Mouse (Mus musculus) CH12.LX (cell line): ENCODE data around the gene Slc17a9. TPM values are rescaled to one million over a fixed set of nuclear protein-coding genes. Genes with fewer than 3 reads are reported as not detected.

Experiments used
- DNase-seq: peaks from one replicate; pipeline ENCODE4 v3.0.0-alpha.2; 2013; ENCODE audit errors: extremely low read depth
- H3K27ac ChIP-seq: 2 replicates; pipeline ENCODE4 v1.5.1; 2012; ENCODE audit warnings: low read depth, mild to moderate bottlenecking, control low read depth, moderate library complexity; ENCODE audit not compliant: insufficient read depth
- H3K27me3 ChIP-seq: replicated peaks from 2 replicates; pipeline ENCODE3; 2012; ENCODE audit warnings: inconsistent platforms
- H3K36me3 ChIP-seq, 2 experiments: replicated peaks in 1 of 2; 2 replicates each; pipeline versions ENCODE3 to v1.6.1; 2012; ENCODE audit warnings: inconsistent platforms in 1 of 2, low read length in 1 of 2, mild to moderate bottlenecking in 1 of 2, mixed read lengths in 1 of 2, moderate library complexity in 1 of 2; ENCODE audit not compliant: control insufficient read depth in 1 of 2, insufficient read depth in 1 of 2
- H3K4me1 ChIP-seq, 2 experiments: 2 replicates each; pipeline ENCODE4 v1.6.1; 2012; ENCODE audit warnings: inconsistent platforms in 1 of 2, moderate library complexity in 1 of 2; ENCODE audit not compliant: insufficient read depth in 2 of 2, control insufficient read depth in 1 of 2
- H3K4me2 ChIP-seq: 2 replicates; pipeline ENCODE4 v1.6.1; 2012; ENCODE audit warnings: low read depth, mild to moderate bottlenecking, control low read depth; ENCODE audit not compliant: poor library complexity, insufficient read depth, severe bottlenecking
- H3K4me3 ChIP-seq, 3 experiments: fragments of 150-350 bp in 1 of 3; sonication (generic) in 1 of 3; replicated peaks in 1 of 3; 2 replicates each; pipeline versions ENCODE3 to v1.5.1; 2011 to 2012; ENCODE audit warnings: low read depth in 2 of 3, low read length in 2 of 3, mild to moderate bottlenecking in 2 of 3, moderate library complexity in 2 of 3, control low read depth in 1 of 3, improper control_type of control experiment in 1 of 3, inconsistent platforms in 1 of 3, mixed read lengths in 1 of 3; ENCODE audit not compliant: poor library complexity in 1 of 3
- H3K79me2 ChIP-seq: replicated peaks from 2 replicates; pipeline ENCODE4 v1.6.1; 2012; ENCODE audit warnings: mild to moderate bottlenecking, moderate library complexity; ENCODE audit not compliant: control insufficient read depth, poor library complexity, insufficient read depth, severe bottlenecking; ENCODE audit errors: extremely low read depth
- H3K9ac ChIP-seq: 2 replicates; pipeline ENCODE4 v1.6.1; 2012; ENCODE audit warnings: low read depth, mild to moderate bottlenecking, control low read depth, moderate library complexity; ENCODE audit not compliant: insufficient read depth
- H3K9me3 ChIP-seq: replicated peaks from 2 replicates; pipeline ENCODE3; 2012; ENCODE audit warnings: low read length, inconsistent platforms, mixed read lengths
- BHLHE40 ChIP-seq: IDR thresholded peaks from 2 replicates; pipeline ENCODE4 v1.6.1; 2011; ENCODE audit warnings: mild to moderate bottlenecking, low read depth, low read length, improper control_type of control experiment
- CHD1 ChIP-seq: IDR thresholded peaks from 2 replicates; pipeline ENCODE4 v1.6.1; 2012; ENCODE audit warnings: low read depth, low read length, improper control_type of control experiment, inconsistent platforms
- CHD2 ChIP-seq: IDR thresholded peaks from 2 replicates; pipeline ENCODE4 v1.6.1; 2011; ENCODE audit warnings: low read length, improper control_type of control experiment
- CTCF ChIP-seq, 2 experiments: IDR thresholded peaks in 1 of 2; conservative IDR thresholded peaks in 1 of 2; 2 replicates each; pipeline ENCODE4 v1.5.1; 2011 to 2012; ENCODE audit warnings: low read depth in 2 of 2, low read length in 2 of 2, improper control_type of control experiment in 1 of 2, inconsistent platforms in 1 of 2, mild to moderate bottlenecking in 1 of 2, moderate library complexity in 1 of 2
- E2F4 ChIP-seq: IDR thresholded peaks from 2 replicates; pipeline ENCODE4 v1.6.1; 2011; ENCODE audit warnings: low read depth, low read length, improper control_type of control experiment; ENCODE audit not compliant: insufficient replicate concordance
- ELF1 ChIP-seq: IDR thresholded peaks from 2 replicates; pipeline ENCODE4 v1.6.1; 2014; ENCODE audit warnings: low read depth, mild to moderate bottlenecking, inconsistent platforms, low read length, improper control_type of control experiment
- EP300 ChIP-seq: IDR thresholded peaks from 2 replicates; pipeline ENCODE4 v1.6.1; 2011; ENCODE audit warnings: low read length, improper control_type of control experiment
- ETS1 ChIP-seq: conservative IDR thresholded peaks from 2 replicates; pipeline ENCODE4 v1.6.1; 2012; ENCODE audit warnings: low read depth, mild to moderate bottlenecking, inconsistent platforms, low read length, improper control_type of control experiment, moderate library complexity
- HCFC1 ChIP-seq: IDR thresholded peaks from 2 replicates; pipeline ENCODE4 v1.6.1; 2012; ENCODE audit warnings: low read depth, mild to moderate bottlenecking, inconsistent platforms, low read length, improper control_type of control experiment
- IRF4 ChIP-seq: IDR thresholded peaks from 2 replicates; pipeline ENCODE4 v1.6.1; 2014; ENCODE audit warnings: low read depth, mild to moderate bottlenecking, inconsistent platforms, low read length, improper control_type of control experiment
- JUN ChIP-seq: IDR thresholded peaks from 2 replicates; pipeline ENCODE4 v1.6.1; 2011; ENCODE audit warnings: low read depth, mild to moderate bottlenecking, low read length, improper control_type of control experiment, moderate library complexity; ENCODE audit not compliant: insufficient read depth
- JUND ChIP-seq: conservative IDR thresholded peaks from 2 replicates; pipeline ENCODE4 v1.6.1; 2011; ENCODE audit warnings: low read depth, low read length, improper control_type of control experiment
- KAT2A ChIP-seq: IDR thresholded peaks from 2 replicates; pipeline ENCODE4 v1.6.1; 2012; ENCODE audit warnings: low read length, improper control_type of control experiment, inconsistent platforms; ENCODE audit not compliant: insufficient replicate concordance
- MAFK ChIP-seq: IDR thresholded peaks from 2 replicates; pipeline ENCODE4 v1.6.1; 2011; ENCODE audit warnings: low read length, improper control_type of control experiment; ENCODE audit not compliant: insufficient replicate concordance
- MAZ ChIP-seq: IDR thresholded peaks from 2 replicates; pipeline ENCODE4 v1.6.1; 2012; ENCODE audit warnings: low read depth, mild to moderate bottlenecking, inconsistent platforms, low read length, improper control_type of control experiment, moderate library complexity
- MEF2A ChIP-seq: IDR thresholded peaks from 2 replicates; pipeline ENCODE4 v1.6.1; 2014; ENCODE audit warnings: low read depth, mild to moderate bottlenecking, inconsistent platforms, low read length, improper control_type of control experiment, borderline replicate concordance
- MXI1 ChIP-seq: IDR thresholded peaks from 2 replicates; pipeline ENCODE4 v1.6.1; 2011; ENCODE audit warnings: mild to moderate bottlenecking, low read depth, low read length, improper control_type of control experiment
- MYC ChIP-seq: IDR thresholded peaks from 2 replicates; pipeline ENCODE4 v1.6.1; 2011; ENCODE audit warnings: low read depth, mild to moderate bottlenecking, improper control_type of control experiment, low read length
- NELFE ChIP-seq: IDR thresholded peaks from 2 replicates; pipeline ENCODE4 v1.6.1; 2011; ENCODE audit warnings: low read depth, low read length, improper control_type of control experiment
- PAX5 ChIP-seq: IDR thresholded peaks from 2 replicates; pipeline ENCODE4 v1.6.1; 2012; ENCODE audit warnings: low read length, inconsistent platforms, mixed read lengths
- POLR2A ChIP-seq: IDR thresholded peaks from 2 replicates; pipeline ENCODE4 v1.6.1; 2011; ENCODE audit warnings: low read depth, mild to moderate bottlenecking, improper control_type of control experiment, low read length
- POLR2AphosphoS2 ChIP-seq: IDR thresholded peaks from 2 replicates; pipeline ENCODE4 v1.6.1; 2011; ENCODE audit warnings: low read depth, low read length, improper control_type of control experiment
- RAD21 ChIP-seq: IDR thresholded peaks from 2 replicates; pipeline ENCODE4 v1.6.1; 2011; ENCODE audit warnings: low read depth, mild to moderate bottlenecking, low read length, improper control_type of control experiment, moderate library complexity
- SIN3A ChIP-seq: IDR thresholded peaks from 2 replicates; pipeline ENCODE4 v1.6.1; 2012; ENCODE audit warnings: low read length, improper control_type of control experiment, inconsistent platforms
- SMC3 ChIP-seq: IDR thresholded peaks from 2 replicates; pipeline ENCODE4 v1.6.1; 2011; ENCODE audit warnings: low read depth, low read length, improper control_type of control experiment
- TBP ChIP-seq: conservative IDR thresholded peaks from 2 replicates; pipeline ENCODE4 v1.6.1; 2011; ENCODE audit warnings: low read depth, low read length, improper control_type of control experiment
- UBTF ChIP-seq: IDR thresholded peaks from 2 replicates; pipeline ENCODE4 v1.6.1; 2012; ENCODE audit warnings: low read depth, mild to moderate bottlenecking, inconsistent platforms, low read length, improper control_type of control experiment, moderate library complexity
- USF1 ChIP-seq: IDR thresholded peaks from 2 replicates; pipeline ENCODE4 v1.6.1; 2014; ENCODE audit warnings: low read depth, mild to moderate bottlenecking, inconsistent platforms, low read length, improper control_type of control experiment
- USF2 ChIP-seq: conservative IDR thresholded peaks from 2 replicates; pipeline ENCODE4 v1.6.1; 2011; ENCODE audit warnings: low read depth, low read length, improper control_type of control experiment
- ZC3H11A ChIP-seq: IDR thresholded peaks from 2 replicates; pipeline ENCODE4 v1.6.1; 2012; ENCODE audit warnings: low read depth, mild to moderate bottlenecking, inconsistent platforms, low read length, improper control_type of control experiment
- ZKSCAN1 ChIP-seq: IDR thresholded peaks from 2 replicates; pipeline ENCODE4 v1.6.1; 2012; ENCODE audit warnings: low read depth, inconsistent platforms, low read length, improper control_type of control experiment, borderline replicate concordance
- ZNF384 ChIP-seq: IDR thresholded peaks from 2 replicates; pipeline ENCODE4 v1.6.1; 2012; ENCODE audit warnings: low read depth, low read length, improper control_type of control experiment, inconsistent platforms
- dilution Hi-C: fragments of 300-500 bp; cut with MboI; formaldehyde crosslinking; loops from 2 replicates; pipeline ENCODE4 v1.14.3; 2020; ENCODE audit warnings: low sequenced_read_pairs; ENCODE audit not compliant: extremely low pct_unique_long_range_greater_than_20kb, extremely low pct_ligation_motif_present
- in situ Hi-C: fragments of 300-500 bp; cut with MboI; formaldehyde crosslinking; loops from 3 replicates; pipeline ENCODE4 v1.14.3; 2019; ENCODE audit warnings: low sequenced_read_pairs, low pct_ligation_motif_present, low pct_unique_long_range_greater_than_20kb, mixed read lengths
- polyA plus RNA-seq: library from polyadenylated mRNA; unstranded; fragments of >175 nt; gene quantifications from 2 replicates; pipeline ENCODE4 v1.2.1, GENCODE M21; 2012; ENCODE audit warnings: low read depth; ENCODE audit not compliant: insufficient read length
- total RNA-seq, 2 experiments: library from RNA; depleted of rRNA; stranded (reverse); fragments of 300-350 nt in 1 of 2; fragments of >200 nt in 1 of 2; gene quantifications; 2 replicates each; pipeline ENCODE4 v1.2.3; 2012 to 2014

The Slc17a9 gene
- total and polyA plus RNA-seq, 3 experiments, result 7.2 to 23.7 (median 13.4) TPM

DNA sequence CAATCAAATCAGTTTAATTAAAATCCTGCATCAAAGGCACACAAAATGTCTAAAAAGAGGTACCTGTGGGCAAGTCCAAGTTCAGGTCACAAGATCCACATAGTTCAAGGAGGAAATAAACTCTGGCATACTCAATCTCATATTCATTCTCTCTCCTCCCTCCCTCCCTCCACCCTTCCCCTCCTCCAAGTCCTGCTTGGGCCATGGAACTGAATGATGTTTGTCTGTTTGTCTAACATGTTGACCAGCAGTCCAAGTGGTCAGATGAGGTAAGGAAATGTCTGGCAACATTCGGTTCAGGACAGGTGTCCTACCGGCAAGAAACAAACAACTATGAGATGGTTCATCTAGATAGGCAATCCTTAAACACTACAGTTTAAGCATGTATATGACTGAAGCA is 48.4 kb upstream of the Slc17a9 start:
- Histone ChIP-seq H3K79me2 (0 out of 2 replicates have a peak, but pooled peaks cover 3% of the 10 kb centered on the region), H3K36me3 (peaks cover 38 to 82% of the 10 kb centered on the region in 2 experiments), H3K9ac (no peak overlapping the region), H3K9me3 (no peaks in the 10 kb centered on the region), H3K4me3 (no peak overlapping the region), H3K27ac (no peak overlapping the region), H3K27me3 (no peaks in the 10 kb centered on the region), H3K4me2 (no peak overlapping the region), H3K4me1 (peaks cover 0 to 3% of the 10 kb centered on the region in 2 experiments; a peak in 1 of 4 replicates)
- DNase-seq, result no peak
- dilution Hi-C loops, result no loop called here
- in situ Hi-C loops, result no loop called here
- TF ChIP-seq HCFC1 (no peak), JUN (no peak), IRF4 (no peak), PAX5 (no peak), KAT2A (no peak), E2F4 (no peak), JUND (no peak), NELFE (no peak), MAZ (no peak), MXI1 (no peak), SIN3A (no peak), TBP (no peak), BHLHE40 (no peak)

- H3K79me2 ChIP-seq, result 0 out of 2 replicates have a peak, but pooled peaks cover 3% of the 10 kb centered on the region
- no peak overlapping the region for H3K27ac ChIP-seq
- no peak overlapping the region for H3K4me3 ChIP-seq
- H3K4me1 ChIP-seq, result peaks cover 0 to 3% of the 10 kb centered on the region in 2 experiments; a peak in 1 of 4 replicates
- H3K27me3 ChIP-seq, result no peaks in the 10 kb centered on the region
- in situ Hi-C loops (no loop called here), dilution Hi-C loops (no loop called here)
- H3K9me3 ChIP-seq, result no peaks in the 10 kb centered on the region
- H3K4me2 ChIP-seq, result no peak overlapping the region
- no peak overlapping the region for H3K9ac ChIP-seq
- H3K36me3 ChIP-seq, result peaks cover 41 to 82% of the 10 kb centered on the region in 2 experiments
- DNase-seq, result peak; percentile 72
- no peak for TF ChIP-seq CHD1
- TF ChIP-seq NELFE, result peak; percentile 37; the same call in 1 of the 2 replicates
- 0 out of 2 replicates have a peak, but pooled peaks have one; percentile 19 for TF ChIP-seq ELF1
- TF ChIP-seq ZNF384, result no peak
- TF ChIP-seq RAD21, result peak; percentile 71
- TF ChIP-seq POLR2AphosphoS2, result peak; percentile 66
- TF ChIP-seq TBP, result no peak
- peak; percentile 84 for TF ChIP-seq SMC3
- no peak for TF ChIP-seq MEF2A
- TF ChIP-seq USF2, result no peak
- peak; percentile 31; the same call in 1 of the 2 replicates for TF ChIP-seq MYC
- no peak for TF ChIP-seq ETS1
- peak; percentile 32; the same call in 1 of the 2 replicates for TF ChIP-seq IRF4
- no peak for TF ChIP-seq JUN
- TF ChIP-seq ZC3H11A, result no peak
- TF ChIP-seq USF1, result no peak
- TF ChIP-seq HCFC1, result no peak
- TF ChIP-seq EP300, result no peak
- no peak for TF ChIP-seq UBTF
- no peak for TF ChIP-seq MAZ
- TF ChIP-seq MAFK, result no peak
- no peak for TF ChIP-seq PAX5
- no peak; the same call in 1 of the 2 replicates for TF ChIP-seq POLR2A
- no peak for TF ChIP-seq JUND
- no peak for TF ChIP-seq BHLHE40
- TF ChIP-seq KAT2A, result no peak
- no peak for TF ChIP-seq CHD2
- no peak for TF ChIP-seq SIN3A
- no peak for TF ChIP-seq ZKSCAN1
- peak; percentile 81 to 91 for TF ChIP-seq CTCF (conservative IDR thresholded peaks at IDR 0.05 in 1 of 2, IDR thresholded peaks at IDR 0.05 in 1 of 2; ENCODE audit: low read depth in 2 of 2, low read length in 2 of 2)
Observed at GRCm38 (mm10) chr2:180678609-180679140, 46.4 kb upstream of the Slc17a9 start.
